Mouse (Mus musculus) MEL (cell line): ENCODE measurements around the gene Plb1. TPM values are rescaled to one million over a fixed set of nuclear protein-coding genes. Genes with fewer than 3 reads are reported as not detected.

ENCODE experiments used
- DNase-seq: peaks from one replicate; pipeline ENCODE4 v3.0.0; 2011; ENCODE audit warnings: low read depth, low spot score
- H3K27ac ChIP-seq: 2 replicates; pipeline ENCODE4 v1.5.1; 2012; ENCODE audit warnings: low read depth, mild to moderate bottlenecking, control low read depth, low read length, moderate library complexity; ENCODE audit not compliant: control insufficient read depth
- H3K27me3 ChIP-seq, 2 experiments: fragments of 150-350 bp in 1 of 2; sonication (generic) in 1 of 2; 2 replicates each; pipeline ENCODE4 v1.6.1; 2012; ENCODE audit warnings: low read length in 2 of 2, mild to moderate bottlenecking in 2 of 2, improper control_type of control experiment in 1 of 2, moderate library complexity in 1 of 2; ENCODE audit not compliant: insufficient read depth in 2 of 2, control insufficient read depth in 1 of 2
- H3K36me3 ChIP-seq, 2 experiments: 2 replicates each; pipeline ENCODE4 v1.6.1; 2012 to 2014; ENCODE audit warnings: low read length in 2 of 2, improper control_type of control experiment in 1 of 2, inconsistent platforms in 1 of 2, mild to moderate bottlenecking in 1 of 2; ENCODE audit not compliant: insufficient read depth in 2 of 2, control insufficient read depth in 1 of 2
- H3K4me1 ChIP-seq, 2 experiments: fragments of 150-350 bp in 1 of 2; sonication (generic) in 1 of 2; 2 replicates each; pipeline ENCODE4 v1.6.1; 2012; ENCODE audit warnings: low read length in 2 of 2, improper control_type of control experiment in 1 of 2, mild to moderate bottlenecking in 1 of 2; ENCODE audit not compliant: insufficient read depth in 2 of 2, control insufficient read depth in 1 of 2
- H3K4me3 ChIP-seq, 2 experiments: fragments of 150-350 bp in 1 of 2; sonication (generic) in 1 of 2; 2 replicates each; pipeline ENCODE4 v1.5.1; 2012; ENCODE audit warnings: low read depth in 2 of 2, low read length in 2 of 2, mild to moderate bottlenecking in 2 of 2, moderate library complexity in 2 of 2, control low read depth in 1 of 2, improper control_type of control experiment in 1 of 2; ENCODE audit not compliant: control insufficient read depth in 1 of 2, insufficient read depth in 1 of 2
- H3K79me2 ChIP-seq: 2 replicates; pipeline ENCODE4 v1.6.1; 2012; ENCODE audit warnings: mild to moderate bottlenecking, low read length, moderate library complexity; ENCODE audit not compliant: control insufficient read depth, poor library complexity, insufficient read depth
- H3K9ac ChIP-seq: 2 replicates; pipeline ENCODE4 v1.6.1; 2012; ENCODE audit warnings: low read depth, mild to moderate bottlenecking, control low read depth, low read length, moderate library complexity; ENCODE audit not compliant: control insufficient read depth, poor library complexity, severe bottlenecking
- H3K9me3 ChIP-seq: fragments of 150-350 bp; sonication (generic); replicated peaks from 2 replicates; pipeline ENCODE4 v1.6.1; 2012; ENCODE audit warnings: mild to moderate bottlenecking, low read length, improper control_type of control experiment, moderate library complexity; ENCODE audit not compliant: insufficient read depth
- BHLHE40 ChIP-seq: IDR thresholded peaks from 2 replicates; pipeline ENCODE4 v1.6.1; 2012; ENCODE audit warnings: low read depth, mild to moderate bottlenecking, inconsistent platforms, low read length, improper control_type of control experiment, borderline replicate concordance
- CHD1 ChIP-seq: IDR thresholded peaks from 2 replicates; pipeline ENCODE4 v1.6.1; 2012; ENCODE audit warnings: low read depth, mild to moderate bottlenecking, inconsistent platforms, low read length, improper control_type of control experiment
- CHD2 ChIP-seq: IDR thresholded peaks from 2 replicates; pipeline ENCODE4 v1.6.1; 2011; ENCODE audit warnings: low read length, improper control_type of control experiment
- E2F4 ChIP-seq: IDR thresholded peaks from 2 replicates; pipeline ENCODE4 v1.6.1; 2011; ENCODE audit warnings: low read depth, low read length, improper control_type of control experiment, borderline replicate concordance
- EP300 ChIP-seq, 2 experiments: IDR thresholded peaks; 2 replicates each; pipeline ENCODE4 v1.6.1; 2011; ENCODE audit warnings: improper control_type of control experiment in 2 of 2, low read length in 2 of 2, low read depth in 1 of 2, mild to moderate bottlenecking in 1 of 2
- ETS1 ChIP-seq: IDR thresholded peaks from 2 replicates; pipeline ENCODE4 v1.6.1; 2012; ENCODE audit warnings: low read depth, mild to moderate bottlenecking, inconsistent platforms, low read length, improper control_type of control experiment, moderate library complexity
- GABPA ChIP-seq: IDR thresholded peaks from 2 replicates; pipeline ENCODE4 v1.6.1; 2012; ENCODE audit warnings: low read depth, mild to moderate bottlenecking, inconsistent platforms, low read length, improper control_type of control experiment, moderate library complexity
- GATA1 ChIP-seq: IDR thresholded peaks from 2 replicates; pipeline ENCODE4 v1.6.1; 2011; ENCODE audit warnings: low read depth, low read length, improper control_type of control experiment
- HCFC1 ChIP-seq: IDR thresholded peaks from 2 replicates; pipeline ENCODE4 v1.6.1; 2012; ENCODE audit warnings: low read depth, mild to moderate bottlenecking, inconsistent platforms, low read length, improper control_type of control experiment, moderate library complexity
- JUND ChIP-seq: IDR thresholded peaks from 2 replicates; pipeline ENCODE4 v1.6.1; 2011; ENCODE audit warnings: low read depth, mild to moderate bottlenecking, improper control_type of control experiment, low read length
- MAX ChIP-seq: IDR thresholded peaks from 2 replicates; pipeline ENCODE4 v1.6.1; 2011; ENCODE audit warnings: low read length, improper control_type of control experiment
- MAZ ChIP-seq: IDR thresholded peaks from 2 replicates; pipeline ENCODE4 v1.6.1; 2012; ENCODE audit warnings: low read depth, mild to moderate bottlenecking, inconsistent platforms, low read length, improper control_type of control experiment
- MEF2A ChIP-seq: IDR thresholded peaks from 2 replicates; pipeline ENCODE4 v1.6.1; 2014; ENCODE audit warnings: low read depth, mild to moderate bottlenecking, inconsistent platforms, low read length, improper control_type of control experiment; ENCODE audit not compliant: poor library complexity, insufficient replicate concordance, severe bottlenecking; ENCODE audit errors: extremely low read depth
- MXI1 ChIP-seq: IDR thresholded peaks from 2 replicates; pipeline ENCODE4 v1.6.1; 2011; ENCODE audit warnings: mild to moderate bottlenecking, low read depth, low read length, improper control_type of control experiment
- MYB ChIP-seq: IDR thresholded peaks from 2 replicates; pipeline ENCODE4 v1.6.1; 2011; ENCODE audit warnings: mild to moderate bottlenecking, low read depth, low read length, improper control_type of control experiment
- NELFE ChIP-seq: IDR thresholded peaks from 2 replicates; pipeline ENCODE4 v1.6.1; 2011; ENCODE audit warnings: low read depth, low read length, improper control_type of control experiment
- NRF1 ChIP-seq: IDR thresholded peaks from 2 replicates; pipeline ENCODE4 v1.6.1; 2014; ENCODE audit warnings: low read depth, mild to moderate bottlenecking, inconsistent platforms, low read length, improper control_type of control experiment, moderate library complexity; ENCODE audit not compliant: poor library complexity, insufficient read depth, severe bottlenecking
- POLR2AphosphoS5 ChIP-seq: IDR thresholded peaks from 2 replicates; pipeline ENCODE4 v1.6.1; 2012; ENCODE audit warnings: low read depth, borderline replicate concordance, mild to moderate bottlenecking, inconsistent platforms, low read length, moderate library complexity, mixed read lengths
- RCOR1 ChIP-seq: IDR thresholded peaks from 2 replicates; pipeline ENCODE4 v1.6.1; 2012; ENCODE audit warnings: low read depth, mild to moderate bottlenecking, inconsistent platforms, low read length, improper control_type of control experiment
- SMC3 ChIP-seq: IDR thresholded peaks from 2 replicates; pipeline ENCODE4 v1.6.1; 2011; ENCODE audit warnings: low read depth, low read length, improper control_type of control experiment
- TAL1 ChIP-seq: IDR thresholded peaks from 2 replicates; pipeline ENCODE4 v1.6.1; 2012; ENCODE audit warnings: mild to moderate bottlenecking, inconsistent platforms, low read length, moderate library complexity, mixed read lengths
- TBP ChIP-seq: IDR thresholded peaks from 2 replicates; pipeline ENCODE4 v1.8.0; 2011; ENCODE audit warnings: low read depth, low read length, improper control_type of control experiment
- USF2 ChIP-seq, 2 experiments: IDR thresholded peaks; 2 replicates each; pipeline ENCODE4 v1.6.1; 2011 to 2012; ENCODE audit warnings: improper control_type of control experiment in 2 of 2, low read length in 2 of 2, borderline replicate concordance in 1 of 2, inconsistent platforms in 1 of 2, low read depth in 1 of 2, mild to moderate bottlenecking in 1 of 2; ENCODE audit not compliant: insufficient read depth in 1 of 2
- ZMIZ1 ChIP-seq: IDR thresholded peaks from 2 replicates; pipeline ENCODE4 v1.6.1; 2012; ENCODE audit warnings: low read depth, mild to moderate bottlenecking, inconsistent platforms, low read length, improper control_type of control experiment, moderate library complexity
- ZNF384 ChIP-seq: IDR thresholded peaks from 2 replicates; pipeline ENCODE4 v1.6.1; 2012; ENCODE audit warnings: low read depth, mild to moderate bottlenecking, inconsistent platforms, low read length, improper control_type of control experiment
- polyA plus RNA-seq, 2 experiments: library from polyadenylated mRNA; stranded (reverse) in 1 of 2; unstranded in 1 of 2; fragments of >175 nt in 1 of 2; fragments of >200 nt in 1 of 2; gene quantifications; 2 replicates each; pipeline versions ENCODE4 v1.2.1 to v1.2.4; 2012; ENCODE audit warnings: low replicate concordance in 2 of 2, low read depth in 1 of 2; ENCODE audit not compliant: insufficient read length in 2 of 2, insufficient read depth in 1 of 2, missing spikeins in 1 of 2
- total RNA-seq: library from RNA; depleted of rRNA; stranded (reverse); fragments of 300-350 nt; gene quantifications from 2 replicates; pipeline ENCODE4 v1.2.3, GENCODE M21; 2012

Plb1 gene
- total and polyA plus RNA-seq, 3 experiments: not detected

- peaks cover 18 to 35% of the 10 kb centered on the region in 2 experiments for H3K27me3 ChIP-seq
- no peak for TF ChIP-seq EP300 (IDR thresholded peaks at IDR 0.05; ENCODE audit: low read depth in 1 of 2, low read length in 2 of 2)
- TF ChIP-seq MYB: no peak
- no peaks in the 10 kb centered on the region for H3K36me3 ChIP-seq
- H3K9ac ChIP-seq: no peak overlapping the region
- no peaks in the 10 kb centered on the region for H3K9me3 ChIP-seq
- H3K79me2 ChIP-seq: no peaks in the 10 kb centered on the region
- H3K27ac ChIP-seq: no peak overlapping the region
- H3K4me3 ChIP-seq: no peak overlapping the region
- H3K4me1 ChIP-seq: no peaks in the 10 kb centered on the region
- no peak for DNase-seq
These were observed 136.9 kb downstream of the Plb1 start for GRCm38 (mm10) chr5:32369391-32369790.

DNA sequence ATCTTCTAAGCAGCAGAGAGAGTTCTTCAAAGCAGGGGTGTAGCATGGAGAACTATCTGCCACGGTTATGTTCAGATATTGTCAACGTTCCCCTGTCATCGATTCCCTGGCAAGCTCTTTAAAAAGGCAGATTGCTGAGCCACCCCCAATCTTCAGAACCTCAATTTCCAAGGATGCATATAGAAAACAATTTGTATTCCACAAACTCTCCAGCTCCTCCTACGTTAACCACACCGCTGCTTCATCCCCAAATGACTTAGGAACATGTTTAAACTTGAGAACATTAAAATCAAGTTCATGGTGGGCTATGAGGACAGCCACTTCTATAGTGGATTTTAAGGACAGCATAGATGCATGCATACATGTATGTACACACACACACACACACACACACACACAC is 138.7 kb downstream of the Plb1 start:
- no peak for TF ChIP-seq ZNF384
- TF ChIP-seq ETS1: no peak
- no peak for TF ChIP-seq BHLHE40
- TF ChIP-seq GABPA: no peak
- TF ChIP-seq JUND: no peak
- TF ChIP-seq HCFC1: no peak
- no peak for TF ChIP-seq CHD2
- TF ChIP-seq CHD1: no peak
- no peak for TF ChIP-seq MEF2A
- TF ChIP-seq POLR2AphosphoS5: no peak
- TF ChIP-seq, all 39 proteins: peak for 0
- no peak for DNase-seq
- H3K9me3 ChIP-seq: no peaks in the 10 kb centered on the region
- H3K27ac ChIP-seq: no peak overlapping the region
- no peaks in the 10 kb centered on the region for H3K4me1 ChIP-seq
- no peaks in the 10 kb centered on the region for H3K36me3 ChIP-seq
- no peak overlapping the region for H3K9ac ChIP-seq
- no peaks in the 10 kb centered on the region for H3K79me2 ChIP-seq
- no peak overlapping the region for H3K4me3 ChIP-seq
- H3K27me3 ChIP-seq: peaks cover 14 to 20% of the 10 kb centered on the region in 2 experiments

DNA sequence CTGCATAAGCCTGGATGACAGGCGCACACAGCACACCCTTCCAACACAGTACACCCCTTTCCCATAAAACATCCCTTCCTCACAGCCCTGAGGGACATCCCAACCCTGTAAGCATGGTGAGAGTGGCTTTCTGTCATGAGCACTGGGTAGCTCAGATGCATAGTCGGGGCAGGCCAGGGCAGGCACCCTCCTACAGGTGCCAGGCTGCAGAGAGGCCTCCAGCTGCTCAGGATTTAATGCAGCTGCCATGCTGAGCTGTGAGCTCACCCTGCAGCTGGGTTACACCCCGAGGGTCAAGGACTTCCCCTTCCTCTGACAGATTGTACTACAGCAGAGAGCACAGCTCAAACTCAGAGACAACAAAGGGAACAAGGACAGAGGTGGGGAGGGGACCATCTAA is 146.0 kb downstream of the Plb1 start:
- DNase-seq: no peak
- H3K27ac ChIP-seq: no peak overlapping the region

More for the DNA sequence above, 146.0 kb downstream of the Plb1 start:
- no peaks in the 10 kb centered on the region for H3K79me2 ChIP-seq
- no peak overlapping the region for H3K9ac ChIP-seq
- no peaks in the 10 kb centered on the region for H3K36me3 ChIP-seq
- peaks cover 8 to 18% of the 10 kb centered on the region in 2 experiments for H3K27me3 ChIP-seq
- no peaks in the 10 kb centered on the region for H3K9me3 ChIP-seq
- no peak overlapping the region for H3K4me3 ChIP-seq
- no peaks in the 10 kb centered on the region for H3K4me1 ChIP-seq
- no peak for TF ChIP-seq E2F4
- TF ChIP-seq GABPA: no peak
- no peak for TF ChIP-seq MAZ
- TF ChIP-seq ZNF384: no peak
- no peak for TF ChIP-seq POLR2AphosphoS5
- no peak for TF ChIP-seq MYB
- no peak for TF ChIP-seq MXI1
- no peak for TF ChIP-seq ZMIZ1
- no peak for TF ChIP-seq RCOR1
- no peak for TF ChIP-seq TBP
- no peak for TF ChIP-seq TAL1
- no peak for TF ChIP-seq HCFC1
- no peak for TF ChIP-seq MAX
- no peak for TF ChIP-seq NRF1
- TF ChIP-seq CHD1: no peak
- TF ChIP-seq USF2 (IDR thresholded peaks at IDR 0.05; ENCODE audit: borderline replicate concordance in 1 of 2, insufficient read depth in 1 of 2, low read depth in 1 of 2, low read length in 2 of 2): no peak
- TF ChIP-seq GATA1: no peak
- no peak for TF ChIP-seq BHLHE40
- no peak for TF ChIP-seq NELFE
- no peak for TF ChIP-seq SMC3
